Mouse (Mus musculus): ENCODE measurements around the gene Pacsin1.

GRCm38 (mm10) chr17:27611994-27612393 lies 43.3 kb upstream of the Pacsin1 start:
- no peak for TF ChIP-seq TAL1 (IDR thresholded peaks at IDR 0.05; ENCODE audit: low read length)
- no peak for TF ChIP-seq GATA1 (IDR thresholded peaks at IDR 0.05; ENCODE audit: low read length)
